Mouse (Mus musculus) olfactory bulb, adult 2 months (tissue): ENCODE measurements around the gene Dlgap4.

Experiments
- CTCF ChIP-seq: fragments of 200-500 bp; IDR thresholded peaks from 2 replicates; pipeline ENCODE4 v1.5.1; 2012; ENCODE audit warnings: low read depth, mild to moderate bottlenecking, low read length, moderate library complexity; ENCODE audit not compliant: insufficient read depth
- POLR2A ChIP-seq: fragments of 200-500 bp; IDR thresholded peaks from 2 replicates; pipeline ENCODE4 v1.6.1; 2012; ENCODE audit warnings: mild to moderate bottlenecking, low read depth, low read length, moderate library complexity; ENCODE audit not compliant: insufficient read depth

- TF ChIP-seq CTCF (no peak), POLR2A (no peak)
These were observed 118.6 kb downstream of the Dlgap4 start for GRCm38 (mm10) chr2:156732109-156732508.
